Mouse (Mus musculus) olfactory bulb, adult 2 months (tissue): Measurements from ENCODE around the gene Comt.

ENCODE experiments used
- CTCF ChIP-seq: fragments of 200-500 bp; IDR thresholded peaks from 2 replicates; pipeline ENCODE4 v1.5.1; 2012; ENCODE audit warnings: low read depth, mild to moderate bottlenecking, low read length, moderate library complexity; ENCODE audit not compliant: insufficient read depth
- POLR2A ChIP-seq: fragments of 200-500 bp; IDR thresholded peaks from 2 replicates; pipeline ENCODE4 v1.6.1; 2012; ENCODE audit warnings: mild to moderate bottlenecking, low read depth, low read length, moderate library complexity; ENCODE audit not compliant: insufficient read depth

DNA sequence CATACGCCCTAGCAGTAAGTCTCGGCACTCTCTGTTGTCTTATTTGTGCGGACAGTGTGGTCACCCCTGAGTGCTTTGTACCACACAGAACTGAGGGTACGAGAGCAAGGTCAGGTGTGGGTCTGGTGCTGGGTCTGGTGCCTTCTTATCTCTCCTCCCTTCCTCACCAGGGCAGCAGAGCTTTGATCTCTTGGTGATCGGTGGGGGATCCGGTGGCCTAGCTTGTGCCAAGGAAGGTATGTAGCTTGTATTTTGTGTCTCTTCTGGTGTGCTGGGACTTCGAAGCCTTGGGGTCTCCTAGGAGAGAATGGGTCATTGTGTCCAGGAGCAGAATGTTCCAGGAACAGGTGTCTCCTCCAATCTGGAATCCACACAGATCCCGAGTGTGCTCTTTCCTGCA lies 3.0 kb upstream of the Comt start:
- TF ChIP-seq CTCF (no peak), POLR2A (no peak)
